Mouse (Mus musculus) neutrophil, adult 5-6 weeks (primary cell): ENCODE results near the gene Fbxw20. TPM values are rescaled to one million over a fixed set of nuclear protein-coding genes. Genes with fewer than 3 reads are reported as not detected.
A peak's percentile ranks its signal among the peaks of the same experiment; 100 is the strongest.
"Not testable (repeated sequence)": the region's sequence is repeated elsewhere in the genome, so short reads cannot be mapped to it uniquely, and the experiment has no call there.

ENCODE experiments used
- ATAC-seq: fragments of 151-379, 151-347 bp; 2 replicates; pipeline ENCODE4 v1.8.0; 2017; ENCODE audit warnings: mild to moderate bottlenecking, moderate TSS enrichment; ENCODE audit not compliant: insufficient number of reproducible peaks, poor library complexity, low FRiP score, severe bottlenecking; ENCODE audit errors: extremely low read depth
- total RNA-seq: library from RNA; stranded (forward); fragments of 200-1000 nt; gene quantifications from 2 replicates; pipeline ENCODE4 v1.2.3, GENCODE M21; 2017

The Fbxw20 gene
- not detected in 2 replicates for total RNA-seq

GRCm38 (mm10) chr9:109234654-109235053 lies at the start of gene Fbxw20:
TSS of gene Fbxw20 (minus strand) at chr9:109234754.
- no peak for ATAC-seq

- no peak for ATAC-seq
Observed at GRCm38 (mm10) chr9:109263041-109263440, 28.5 kb upstream of the Fbxw20 start.

GRCm38 (mm10) chr9:109218449-109218848 lies 16.1 kb downstream of the Fbxw20 start:
- ATAC-seq = no peak

- not testable (repeated sequence) for ATAC-seq
Observed at GRCm38 (mm10) chr9:109201347-109201746, 33.2 kb downstream of the Fbxw20 start.

GRCm38 (mm10) chr9:109200349-109200748 lies 34.2 kb downstream of the Fbxw20 start:
- ATAC-seq = peak; percentile 36; the same call in 1 of the 2 replicates

DNA sequence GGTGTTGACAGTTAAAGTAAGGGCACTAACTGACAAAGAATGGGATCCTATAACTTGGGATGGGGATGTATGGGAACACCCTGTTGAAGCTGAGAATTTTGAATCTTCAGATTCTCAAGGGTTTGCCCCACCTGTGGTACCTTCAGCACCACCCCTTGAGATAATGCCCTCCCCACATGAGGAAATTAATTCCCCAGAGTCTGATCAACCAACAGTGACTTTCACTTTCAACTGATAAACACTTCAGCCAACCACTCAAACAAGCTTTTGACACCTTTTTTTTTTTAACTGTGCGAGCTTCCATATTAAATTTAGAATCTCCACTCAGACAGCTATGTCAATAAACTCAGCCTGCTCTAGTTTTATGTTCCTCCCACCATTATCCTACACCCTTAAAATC lies 35.2 kb downstream of the Fbxw20 start:
- ATAC-seq = peak; percentile 77

DNA sequence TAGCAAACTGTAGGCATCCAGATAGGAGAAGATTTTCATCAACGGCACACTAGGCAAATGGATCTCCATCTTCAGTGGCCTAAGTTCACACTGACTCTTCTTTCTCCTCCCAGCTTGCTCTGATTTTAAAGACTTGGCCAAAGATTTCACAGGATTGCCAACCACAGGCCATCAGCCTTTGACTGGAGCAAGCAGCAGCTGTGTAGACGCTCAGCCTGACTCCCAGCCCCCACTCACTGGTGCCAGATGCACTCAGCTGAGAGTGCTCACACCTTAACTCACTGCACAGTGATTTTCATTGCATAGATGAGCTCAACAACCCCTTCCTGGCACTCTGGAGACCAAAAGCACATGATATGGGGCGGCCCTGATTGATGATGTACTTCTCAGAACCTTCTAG lies 38.7 kb downstream of the Fbxw20 start, which contains the start of gene Fbxw13:
Fbxw13 (minus strand) TSS at position 101 of the 400 bp plus-strand sequence.
- not testable (repeated sequence) for ATAC-seq

GRCm38 (mm10) chr9:109177208-109177607 lies 57.3 kb downstream of the Fbxw20 start:
- no peak for ATAC-seq

GRCm38 (mm10) chr9:109176301-109176700 lies 58.3 kb downstream of the Fbxw20 start:
- no peak for ATAC-seq

Other genes starting within 250 kb of the Fbxw20 start
- gene Ucn2, start 248.7 kb downstream of the Fbxw20 start, total RNA-seq = 0.49 TPM in 1 of 2 replicates, not detected in the other
- 147 and 153 TPM in 2 replicates for gene Pfkfb4, start 243.0 kb downstream of the Fbxw20 start, total RNA-seq
- gene Shisa5, start 196.2 kb downstream of the Fbxw20 start, total RNA-seq = 1,927 and 2,078 TPM in 2 replicates
- gene Trex1, start 175.0 kb downstream of the Fbxw20 start, total RNA-seq = 28.9 and 29.1 TPM in 2 replicates
- gene Atrip, start 160.6 kb downstream of the Fbxw20 start, total RNA-seq = 15.9 and 22.6 TPM in 2 replicates
- 5.8 and 5.9 TPM in 2 replicates for gene Ccdc51, start 152.3 kb downstream of the Fbxw20 start, total RNA-seq
- 99.2 and 100 TPM in 2 replicates for gene Tma7, start 152.2 kb downstream of the Fbxw20 start, total RNA-seq
- 0.12 and 1.0 TPM in 2 replicates for gene Plxnb1, start 139.4 kb downstream of the Fbxw20 start, total RNA-seq
- gene Fbxw21, start 72.7 kb downstream of the Fbxw20 start, total RNA-seq = 0.93 TPM in 1 of 2 replicates, not detected in the other
- gene Fbxw13, start 38.8 kb downstream of the Fbxw20 start, total RNA-seq = 0.81 and 1.4 TPM in 2 replicates
- not detected in 2 replicates for gene Fbxw14, start 52.9 kb upstream of the Fbxw20 start, total RNA-seq
- not detected in 2 replicates for gene Fbxw28, start 104.9 kb upstream of the Fbxw20 start, total RNA-seq
- gene Fbxw22, start 169.5 kb upstream of the Fbxw20 start, total RNA-seq = not detected in 2 replicates
- not detected in 2 replicates for gene Fbxw16, start 214.4 kb upstream of the Fbxw20 start, total RNA-seq